Mouse (Mus musculus) c-Kit-positive CD71-positive TER-119-positive erythroid progenitor cells, embryonic 14.5 days (primary cell): ENCODE data around the gene Ftsj3.
"Not testable (repeated sequence)": the region's sequence is repeated elsewhere in the genome, so short reads cannot be mapped to it uniquely, and the experiment has no call there.

Experiments
- DNase-seq: peaks from one replicate; pipeline ENCODE4 v3.0.0-alpha.2; 2013; ENCODE audit warnings: low spot score

Ftsj3 gene

GRCm38 (mm10) chr11:106201337-106202122 lies 54.3 kb downstream of the Ftsj3 start:
- no peak for DNase-seq

- no peak for DNase-seq
Measured at GRCm38 (mm10) chr11:106200756-106201155, 55.1 kb downstream of the Ftsj3 start.

- DNase-seq, result not testable (repeated sequence)
Measured at GRCm38 (mm10) chr11:106199997-106200396, 55.9 kb downstream of the Ftsj3 start.
